Mouse (Mus musculus) ES-Bruce4 (cell line): ENCODE results near the gene Sox5.

Experiments used
- CTCF ChIP-seq: IDR thresholded peaks from one replicate; pipeline ENCODE4 v1.8.1; 2011; ENCODE audit warnings: low read depth, low read length
- POLR2A ChIP-seq: IDR thresholded peaks from one replicate; pipeline ENCODE4 v1.8.1; 2011; ENCODE audit warnings: low read length; ENCODE audit not compliant: insufficient read depth

GRCm38 (mm10) chr6:144541316-144541715 lies 240.5 kb downstream of the Sox5 start:
- no peak for TF ChIP-seq CTCF
- TF ChIP-seq POLR2A: no peak
